Mouse (Mus musculus) neural tube, embryonic 11.5 days (tissue): ENCODE data around the gene Mettl8. TPM values are rescaled to one million over a fixed set of nuclear protein-coding genes. Genes with fewer than 3 reads are reported as not detected.

Experiments
- ATAC-seq: fragments of 200-750 bp; cut with Nextera tagmentation; 2 replicates; pipeline ENCODE4 v1.8.0; 2017; ENCODE audit warnings: moderate number of reproducible peaks, mild to moderate bottlenecking, moderate TSS enrichment, moderate library complexity; ENCODE audit not compliant: insufficient read depth, low FRiP score, low TSS enrichment
- DNase-seq: peaks from one replicate; pipeline ENCODE4 v3.0.0-alpha.2; 2015; ENCODE audit warnings: low spot score
- H3K27ac ChIP-seq: fragments of 300-500 bp; sonication (generic); 2 replicates; pipeline ENCODE4 v1.5.1; 2014; ENCODE audit warnings: low read depth, mild to moderate bottlenecking, low read length
- H3K27me3 ChIP-seq: fragments of 300-500 bp; sonication (generic); 2 replicates; pipeline ENCODE4 v1.6.1; 2014; ENCODE audit warnings: mild to moderate bottlenecking, low read length, mixed read lengths; ENCODE audit not compliant: control insufficient read depth, insufficient read depth
- H3K36me3 ChIP-seq: fragments of 300-500 bp; sonication (generic); 2 replicates; pipeline ENCODE4 v1.6.1; 2014; ENCODE audit warnings: mild to moderate bottlenecking, low read length, moderate library complexity, mixed read lengths; ENCODE audit not compliant: control insufficient read depth, insufficient read depth
- H3K4me1 ChIP-seq: fragments of 300-500 bp; sonication (generic); 2 replicates; pipeline ENCODE4 v1.6.1; 2014; ENCODE audit warnings: low read length, mixed read lengths; ENCODE audit not compliant: control insufficient read depth, insufficient read depth
- H3K4me2 ChIP-seq: fragments of 300-500 bp; sonication (generic); 2 replicates; pipeline ENCODE4 v1.6.1; 2014; ENCODE audit warnings: low read depth, mild to moderate bottlenecking, moderate library complexity
- H3K4me3 ChIP-seq: fragments of 300-500 bp; sonication (generic); 2 replicates; pipeline ENCODE4 v1.5.1; 2014; ENCODE audit warnings: low read depth, low read length
- H3K9ac ChIP-seq: fragments of 300-500 bp; sonication (generic); 2 replicates; pipeline ENCODE4 v1.6.1; 2014; ENCODE audit warnings: mild to moderate bottlenecking, low read length
- H3K9me3 ChIP-seq: fragments of 300-500 bp; sonication (generic); 2 replicates; pipeline ENCODE4 v1.6.1; 2016; ENCODE audit warnings: low read length; ENCODE audit not compliant: control insufficient read depth
- WGBS: fragments of 180-500 bp; shearing (Covaris S2); extraction: QIAGEN DNeasy Blood & Tissue Kit; methylation state at CpG from one replicate; pipeline ENCODE4 v1.1.7; 2014; 5-methylcytosine and 5-hydroxymethylcytosine counted together
- polyA plus RNA-seq: library from polyadenylated mRNA; unstranded; fragments of >200 nt; fragmentation: Nextera tagmentation; extraction: Ambion mirVana; gene quantifications from 2 replicates; pipeline ENCODE4 v1.2.1, GENCODE M21; 2014

The Mettl8 gene
- polyA plus RNA-seq, 1 experiment from 2014 or later, result 21.4 TPM

- no peaks in the 10 kb centered on the region for H3K27me3 ChIP-seq
- no peak overlapping the region for H3K9ac ChIP-seq
- H3K36me3 ChIP-seq, result no peaks in the 10 kb centered on the region
- H3K27ac ChIP-seq, result no peak overlapping the region
- H3K9me3 ChIP-seq, result no peaks in the 10 kb centered on the region
- H3K4me3 ChIP-seq, result no peak overlapping the region
- WGBS, result 88% methylated on average over 1 of the region's 1 CpGs
- ATAC-seq (no peak), DNase-seq (no peak)
- no peak overlapping the region for H3K4me2 ChIP-seq
- H3K4me1 ChIP-seq, result no peaks in the 10 kb centered on the region
These were observed 52.9 kb downstream of the Mettl8 start for GRCm38 (mm10) chr2:71002509-71002908.

DNA sequence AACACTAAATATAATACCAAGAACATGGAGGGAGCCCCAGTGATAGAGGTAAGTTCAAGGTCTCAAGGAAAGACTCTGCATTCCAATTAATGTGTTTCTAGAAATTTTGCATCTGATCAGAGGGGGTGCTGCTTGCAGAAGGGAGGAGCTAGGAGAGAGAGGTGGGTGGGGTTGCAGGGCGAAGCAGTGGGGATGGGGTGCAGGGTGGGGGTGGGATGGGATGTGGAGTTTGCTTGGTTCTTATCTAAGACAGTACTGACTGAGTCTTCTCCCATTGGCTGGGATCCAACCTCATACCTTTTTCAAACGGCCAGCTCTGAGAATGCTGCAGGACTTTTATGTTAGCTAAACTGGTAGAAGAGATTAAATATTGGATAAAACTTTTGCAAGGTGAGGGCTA is 56.6 kb downstream of the Mettl8 start:
- ATAC-seq (no peak), DNase-seq (no peak)
- Histone ChIP-seq H3K9ac (no peak overlapping the region), H3K4me3 (no peak overlapping the region), H3K27ac (no peak overlapping the region), H3K36me3 (no peaks in the 10 kb centered on the region), H3K9me3 (no peaks in the 10 kb centered on the region), H3K4me2 (no peak overlapping the region), H3K4me1 (no peaks in the 10 kb centered on the region), H3K27me3 (no peaks in the 10 kb centered on the region)
- 85% methylated on average over 2 of the region's 2 CpGs for WGBS

DNA sequence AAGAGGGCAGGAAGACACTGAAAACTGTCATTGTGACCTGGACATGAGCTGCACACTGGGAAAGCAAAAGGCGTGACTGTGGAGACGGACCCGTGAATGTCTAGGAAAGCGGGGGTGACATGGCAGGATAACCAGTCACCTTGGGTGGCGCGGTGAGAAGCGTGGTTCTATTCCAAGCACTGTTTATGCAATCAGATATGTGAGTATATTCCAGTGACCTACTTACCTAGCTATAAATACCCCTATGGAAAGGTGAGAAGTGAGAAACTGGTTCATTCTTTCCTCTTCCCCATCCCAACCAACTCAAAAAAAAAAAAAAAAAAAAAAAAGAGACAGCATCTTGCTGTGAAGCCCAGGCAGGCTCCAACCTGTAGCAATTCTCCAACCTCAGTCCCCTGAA is 58.9 kb downstream of the Mettl8 start:
- H3K27ac ChIP-seq, result no peak overlapping the region
- no peak overlapping the region for H3K4me2 ChIP-seq
- no peak overlapping the region for H3K4me3 ChIP-seq
- DNase-seq, result no peak
- no peak for ATAC-seq
- H3K36me3 ChIP-seq, result no peaks in the 10 kb centered on the region
- no peaks in the 10 kb centered on the region for H3K27me3 ChIP-seq
- WGBS, result 96% methylated on average over 7 of the region's 7 CpGs
- no peaks in the 10 kb centered on the region for H3K9me3 ChIP-seq
- no peak overlapping the region for H3K9ac ChIP-seq
- no peaks in the 10 kb centered on the region for H3K4me1 ChIP-seq

DNA sequence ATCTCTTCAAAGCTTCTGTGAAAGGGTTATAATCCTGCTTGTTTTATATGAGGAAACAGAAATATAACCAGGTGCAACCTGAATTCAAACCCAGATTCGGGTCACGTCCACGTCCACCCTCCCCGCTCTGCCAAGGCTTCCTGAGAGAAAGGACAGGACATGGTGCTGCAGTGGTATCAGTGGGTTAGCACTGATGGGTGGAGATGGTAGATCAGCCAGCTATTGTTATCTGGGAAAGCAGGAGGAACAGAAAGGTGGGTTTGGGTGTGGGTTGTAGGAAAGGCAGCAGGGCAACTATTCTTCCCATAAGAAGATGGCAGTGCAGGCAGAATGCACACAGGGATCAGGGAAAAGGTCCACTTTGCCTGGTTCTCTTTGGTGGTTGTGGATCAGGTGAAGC is 59.5 kb downstream of the Mettl8 start:
- H3K4me3 ChIP-seq, result no peak overlapping the region
- no peaks in the 10 kb centered on the region for H3K36me3 ChIP-seq
- H3K27ac ChIP-seq, result no peak overlapping the region
- no peak overlapping the region for H3K4me2 ChIP-seq
- H3K27me3 ChIP-seq, result no peaks in the 10 kb centered on the region
- no peak overlapping the region for H3K9ac ChIP-seq
- WGBS, result 93% methylated on average over 4 of the region's 4 CpGs
- no peaks in the 10 kb centered on the region for H3K9me3 ChIP-seq
- ATAC-seq (no peak), DNase-seq (no peak)
- H3K4me1 ChIP-seq, result no peaks in the 10 kb centered on the region

GRCm38 (mm10) chr2:70993740-70994139 is 61.6 kb downstream of the Mettl8 start:
- no peak overlapping the region for H3K27ac ChIP-seq
- H3K9ac ChIP-seq, result no peak overlapping the region
- no peaks in the 10 kb centered on the region for H3K9me3 ChIP-seq
- ATAC-seq (no peak), DNase-seq (no peak)
- H3K4me2 ChIP-seq, result no peak overlapping the region
- no peaks in the 10 kb centered on the region for H3K4me1 ChIP-seq
- no peaks in the 10 kb centered on the region for H3K36me3 ChIP-seq
- 88% methylated on average over 3 of the region's 3 CpGs for WGBS
- H3K4me3 ChIP-seq, result no peak overlapping the region
- no peaks in the 10 kb centered on the region for H3K27me3 ChIP-seq

DNA sequence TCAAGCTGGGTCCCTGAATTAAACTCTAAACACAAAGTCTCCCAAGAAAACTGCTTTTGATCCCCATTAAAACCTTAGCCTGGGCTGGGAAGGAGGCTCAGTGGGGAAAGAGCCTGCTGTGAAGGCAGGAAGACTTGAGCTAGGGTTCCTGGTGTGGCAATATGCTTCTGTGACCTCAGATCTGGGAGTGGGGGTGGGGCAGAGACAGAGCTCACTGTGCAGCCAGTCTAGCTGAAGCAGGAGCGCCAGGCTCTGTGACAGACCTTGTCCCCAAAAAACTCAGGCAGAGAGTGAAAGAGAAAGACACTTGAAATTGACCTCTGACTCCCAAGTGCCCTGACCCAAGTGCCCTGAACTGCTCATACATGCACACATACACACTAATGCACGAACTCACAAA is 62.7 kb downstream of the Mettl8 start:
- WGBS, result 75% methylated on average over 2 of the region's 2 CpGs

GRCm38 (mm10) chr2:70990196-70990595 is 65.2 kb downstream of the Mettl8 start:
- no peaks in the 10 kb centered on the region for H3K9me3 ChIP-seq
- no peaks in the 10 kb centered on the region for H3K4me1 ChIP-seq
- WGBS, result 87% methylated on average over 4 of the region's 4 CpGs
- DNase-seq (no peak), ATAC-seq (no peak)
- no peak overlapping the region for H3K4me3 ChIP-seq
- H3K9ac ChIP-seq, result no peak overlapping the region
- H3K36me3 ChIP-seq, result no peaks in the 10 kb centered on the region
- H3K27me3 ChIP-seq, result no peaks in the 10 kb centered on the region
- no peak overlapping the region for H3K27ac ChIP-seq
- H3K4me2 ChIP-seq, result no peak overlapping the region

More for the DNA sequence above, 62.7 kb downstream of the Mettl8 start:
- H3K27me3 ChIP-seq, result no peaks in the 10 kb centered on the region
- no peaks in the 10 kb centered on the region for H3K9me3 ChIP-seq
- no peak overlapping the region for H3K27ac ChIP-seq
- no peak overlapping the region for H3K9ac ChIP-seq
- no peaks in the 10 kb centered on the region for H3K36me3 ChIP-seq
- no peak overlapping the region for H3K4me3 ChIP-seq
- H3K4me1 ChIP-seq, result no peaks in the 10 kb centered on the region
- H3K4me2 ChIP-seq, result no peak overlapping the region
- no peak for ATAC-seq
- no peak for DNase-seq

GRCm38 (mm10) chr2:70989201-70990191 is 65.9 kb downstream of the Mettl8 start:
- Histone ChIP-seq H3K27ac (no peak overlapping the region), H3K9ac (no peak overlapping the region)
- 87% methylated on average over 17 of the region's 17 CpGs for WGBS

DNA sequence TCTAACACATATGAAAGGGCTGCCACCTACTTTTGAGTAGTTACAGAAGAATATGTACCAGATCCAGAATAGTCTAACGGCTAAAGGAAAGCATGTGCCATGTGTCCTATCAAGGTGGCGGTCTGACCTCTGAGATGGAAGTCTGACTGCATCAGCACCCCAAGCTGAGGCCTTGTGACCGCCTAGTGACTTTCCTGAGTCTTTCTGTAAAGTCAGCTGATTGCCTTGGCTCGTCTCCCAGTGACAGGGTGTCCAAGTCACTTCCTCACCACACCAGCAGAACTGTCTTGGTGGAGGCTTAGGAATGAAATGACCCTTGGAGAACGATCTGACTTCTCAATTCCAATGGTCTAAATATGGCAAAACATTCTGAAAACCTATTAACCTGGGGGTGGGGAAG is 77.1 kb downstream of the Mettl8 start:
- H3K9ac ChIP-seq, result no peak overlapping the region

More at GRCm38 (mm10) chr2:70989201-70990191, 65.9 kb downstream of the Mettl8 start:
- DNase-seq, result no peak
- H3K27me3 ChIP-seq, result no peaks in the 10 kb centered on the region
- H3K4me1 ChIP-seq, result no peaks in the 10 kb centered on the region
- no peak for ATAC-seq
- H3K4me3 ChIP-seq, result no peak overlapping the region
- H3K9me3 ChIP-seq, result no peaks in the 10 kb centered on the region
- H3K36me3 ChIP-seq, result no peaks in the 10 kb centered on the region
- no peak overlapping the region for H3K4me2 ChIP-seq

More for the DNA sequence above, 77.1 kb downstream of the Mettl8 start:
- Histone ChIP-seq H3K4me3 (no peak overlapping the region), H3K9me3 (no peaks in the 10 kb centered on the region), H3K4me1 (no peaks in the 10 kb centered on the region), H3K27me3 (no peaks in the 10 kb centered on the region), H3K36me3 (no peaks in the 10 kb centered on the region), H3K27ac (no peak overlapping the region), H3K4me2 (no peak overlapping the region)
- ATAC-seq (no peak), DNase-seq (no peak)
- 89% methylated on average over 5 of the region's 5 CpGs for WGBS
